Mouse (Mus musculus) liver, adult 2 months (tissue): ENCODE data around the gene Klhl29.

ENCODE experiments used
- CTCF ChIP-seq: fragments of 200-500 bp; IDR thresholded peaks from 2 replicates; pipeline ENCODE4 v1.5.1; 2011; ENCODE audit warnings: low read depth, low read length, control low read depth
- POLR2A ChIP-seq: fragments of 200-500 bp; IDR thresholded peaks from 2 replicates; pipeline ENCODE4 v1.6.1; 2011; ENCODE audit warnings: low read length, control low read depth; ENCODE audit not compliant: insufficient read depth; ENCODE audit errors: extremely low read depth

- TF ChIP-seq CTCF (no peak), POLR2A (no peak)
These were observed 252.5 kb downstream of the Klhl29 start for GRCm38 (mm10) chr12:5122972-5123371.
